Mouse (Mus musculus) gastrocnemius, postnatal 14 days (tissue): ENCODE measurements at regions not wholly inside any gene's neighbourhood (a gene's known extent, or its start where the extent isn't known, plus 50 kb on each side); places are given as distances from the start of the nearest gene placed in this dataset.

Experiments used
- DNase-seq: peaks from one replicate; pipeline ENCODE4 v3.0.0; 2021; ENCODE audit warnings: mixed read lengths
- intact Hi-C: fragments of 180-260 bp; cut with DNase I; formaldehyde crosslinking; loops from one replicate; pipeline ENCODE4 v1.15.1; 2025; ENCODE audit warnings: low total_unique reads

DNA sequence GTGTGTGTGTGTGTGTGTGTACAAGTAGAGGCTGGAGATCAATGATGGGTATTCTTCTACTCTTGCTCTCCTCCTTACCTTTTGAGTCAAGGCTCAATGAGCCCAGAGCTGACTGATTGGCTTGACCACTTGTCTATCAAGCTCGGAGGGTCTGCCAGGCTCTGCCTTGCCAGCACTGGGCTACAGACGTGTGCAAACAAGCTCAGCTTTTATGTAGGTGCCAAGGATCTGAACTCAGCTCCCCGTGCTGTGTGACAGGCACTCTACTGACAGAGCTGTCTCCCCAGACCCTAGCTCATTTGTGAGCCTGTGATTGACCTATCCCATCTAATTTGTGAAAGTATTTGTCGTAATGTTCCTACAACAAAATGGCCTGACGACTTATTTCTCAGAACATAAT lies 54.2 kb upstream of the Cdc42bpa start:
- intact Hi-C loops = no loop called here
- no peak for DNase-seq

- intact Hi-C loops = no loop called here
Measured at GRCm38 (mm10) chr1:179892711-179893110, 67.6 kb upstream of the Cdc42bpa start.

DNA sequence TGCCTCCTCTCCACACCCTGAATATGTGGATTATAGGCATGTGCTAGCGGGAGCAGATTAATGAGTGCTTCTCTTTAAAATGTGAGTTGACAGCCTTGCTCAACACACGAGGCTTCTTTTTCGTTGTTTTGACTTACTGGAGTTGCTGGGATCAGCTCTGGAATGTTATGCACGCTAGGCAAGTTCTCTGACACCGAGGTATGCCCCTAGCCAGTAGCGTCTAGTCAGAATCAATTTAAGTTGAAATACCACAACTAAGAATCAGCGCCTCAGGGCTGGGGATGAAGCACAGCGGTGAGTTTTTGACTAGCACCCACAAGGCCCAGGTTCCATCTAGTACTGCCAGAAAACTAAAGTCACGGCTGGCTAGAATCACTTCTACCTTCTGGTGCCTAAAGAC lies 72.4 kb upstream of the Cdc42bpa start:
- DNase-seq = no peak
- intact Hi-C loops = no loop called here

More at GRCm38 (mm10) chr1:179892711-179893110, 67.6 kb upstream of the Cdc42bpa start:
- DNase-seq = no peak

DNA sequence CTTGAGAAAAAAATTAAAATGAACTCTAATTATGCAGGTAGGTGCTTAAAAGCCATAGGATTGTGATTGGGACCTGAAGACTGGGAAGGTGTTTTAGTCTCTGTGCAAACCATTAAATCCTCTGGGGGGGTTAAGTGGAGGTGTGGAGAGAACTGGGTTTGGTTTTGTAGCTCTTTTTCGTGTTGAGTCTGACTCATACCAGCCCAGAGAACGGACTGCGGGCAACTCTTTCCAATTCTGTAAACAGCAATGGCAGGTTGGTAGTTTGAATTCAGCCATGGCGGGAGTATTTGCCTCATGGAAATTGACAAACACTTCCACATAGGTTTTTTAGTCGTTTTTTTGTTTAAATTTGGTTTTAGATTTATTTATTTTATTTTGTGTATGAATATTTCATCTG lies 77.7 kb upstream of the Ahctf1 start:
- no peak for DNase-seq
- intact Hi-C loops = no loop called here

GRCm38 (mm10) chr1:179877893-179878292 lies 74.4 kb upstream of the Ahctf1 start:
- intact Hi-C loops = no loop called here
- DNase-seq = no peak

DNA sequence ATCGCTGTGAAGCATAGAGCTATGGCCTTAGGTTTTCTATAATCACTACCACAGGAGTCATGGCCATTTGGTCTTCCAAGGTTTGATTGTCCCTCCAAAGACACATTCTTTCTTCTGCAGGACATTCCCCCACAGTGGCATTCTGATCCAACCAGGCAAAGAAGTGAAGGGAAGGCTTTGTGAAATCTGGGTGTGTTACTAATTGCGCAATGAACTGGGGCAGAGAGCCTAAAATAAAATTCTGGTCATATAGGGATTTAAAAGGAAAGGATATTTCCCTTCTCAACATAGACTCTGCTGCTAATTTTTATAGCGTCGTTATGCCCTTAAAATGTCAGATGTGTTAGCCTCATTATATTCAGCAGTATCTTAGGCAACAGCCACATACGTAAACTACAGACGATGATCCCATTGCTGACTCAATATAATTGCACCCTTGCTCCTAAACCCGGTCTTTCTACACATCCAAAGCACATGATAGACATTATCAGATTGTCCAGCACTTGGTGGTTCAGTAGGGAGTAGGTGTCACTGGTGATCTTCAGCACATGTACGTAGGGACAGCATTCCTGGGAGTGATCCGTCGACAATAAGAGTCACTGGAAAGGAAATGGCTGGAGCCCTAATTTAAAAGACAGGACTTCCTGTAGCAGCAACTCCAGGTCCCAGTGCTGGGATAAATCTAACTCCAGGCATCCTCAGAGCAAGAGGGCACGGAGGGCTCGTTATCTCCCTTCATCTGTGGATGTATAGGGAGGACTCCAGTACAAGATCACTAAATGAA lies 70.5 kb upstream of the Ahctf1 start:
- DNase-seq = no peak
- intact Hi-C loops = no loop called here

GRCm38 (mm10) chr1:179871961-179872360 lies 68.5 kb upstream of the Ahctf1 start:
- intact Hi-C loops = no loop called here
- DNase-seq = no peak

GRCm38 (mm10) chr1:179868656-179869055 lies 65.2 kb upstream of the Ahctf1 start:
- intact Hi-C loops = no loop called here
- no peak for DNase-seq

GRCm38 (mm10) chr1:179867493-179867892 lies 64.0 kb upstream of the Ahctf1 start:
- intact Hi-C loops = no loop called here
- DNase-seq = no peak

- intact Hi-C loops = no loop called here
- DNase-seq = no peak
Measured at GRCm38 (mm10) chr1:179866056-179866772, 62.7 kb upstream of the Ahctf1 start.

DNA sequence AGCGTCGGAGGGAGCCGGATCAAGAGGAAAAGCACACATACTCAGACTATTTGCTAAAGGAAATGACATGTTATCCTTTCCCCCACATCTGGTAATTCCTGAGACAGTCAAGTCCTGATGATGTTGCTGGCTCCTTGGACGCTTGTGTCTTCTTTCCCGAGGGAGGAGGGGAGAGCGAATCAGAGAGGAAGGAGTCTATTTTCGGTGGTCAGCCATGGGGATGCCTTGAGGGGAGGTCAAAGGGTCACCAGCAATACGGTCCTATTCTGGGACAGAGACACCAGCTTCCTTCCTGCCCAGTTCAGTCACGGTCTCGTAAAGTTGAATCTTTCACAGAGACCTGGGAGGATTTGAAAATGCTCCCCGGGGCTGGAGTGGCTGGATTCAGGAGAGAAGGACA lies 62.1 kb upstream of the Ahctf1 start:
- intact Hi-C loops = no loop called here
- no peak for DNase-seq

GRCm38 (mm10) chr1:179864537-179865226 lies 61.2 kb upstream of the Ahctf1 start:
- no peak for DNase-seq
- intact Hi-C loops = no loop called here

GRCm38 (mm10) chr1:179863420-179863819 lies 59.9 kb upstream of the Ahctf1 start:
- intact Hi-C loops = no loop called here
- DNase-seq = no peak

GRCm38 (mm10) chr1:179862941-179863340 lies 59.5 kb upstream of the Ahctf1 start:
- no peak for DNase-seq
- intact Hi-C loops = no loop called here

DNA sequence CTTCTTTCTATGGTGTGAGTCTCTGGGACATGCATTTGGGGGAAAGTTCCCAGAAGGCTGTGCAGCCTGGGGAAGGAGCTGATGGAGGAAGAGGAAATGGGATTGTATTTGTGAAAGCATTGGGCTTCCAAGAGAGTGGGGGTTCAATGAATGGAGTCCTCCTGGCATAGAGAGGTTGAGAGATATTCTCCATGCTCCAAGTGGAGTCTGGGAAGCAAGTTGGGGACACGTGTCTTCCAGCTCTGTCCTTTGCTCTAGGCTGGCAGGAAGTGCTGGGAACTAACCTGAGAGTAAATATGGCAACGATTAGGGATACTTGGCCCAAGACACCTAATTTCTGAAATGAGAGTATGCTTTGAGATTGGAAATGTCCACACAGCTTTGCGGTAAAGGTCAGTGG lies 58.3 kb upstream of the Ahctf1 start:
- DNase-seq = no peak
- intact Hi-C loops = no loop called here

- intact Hi-C loops = loop anchor here (10.0 kb wide), 1 partner anchor 355 kb away; no protein-coding TSS in a partner anchor
- no peak for DNase-seq
Measured at GRCm38 (mm10) chr1:179859552-179859902, 56.0 kb upstream of the Ahctf1 start.

- intact Hi-C loops = loop anchor here (10.0 kb wide), 1 partner anchor 356 kb away; no protein-coding TSS in a partner anchor
- no peak for DNase-seq
Measured at GRCm38 (mm10) chr1:179858780-179859551, 55.5 kb upstream of the Ahctf1 start.

DNA sequence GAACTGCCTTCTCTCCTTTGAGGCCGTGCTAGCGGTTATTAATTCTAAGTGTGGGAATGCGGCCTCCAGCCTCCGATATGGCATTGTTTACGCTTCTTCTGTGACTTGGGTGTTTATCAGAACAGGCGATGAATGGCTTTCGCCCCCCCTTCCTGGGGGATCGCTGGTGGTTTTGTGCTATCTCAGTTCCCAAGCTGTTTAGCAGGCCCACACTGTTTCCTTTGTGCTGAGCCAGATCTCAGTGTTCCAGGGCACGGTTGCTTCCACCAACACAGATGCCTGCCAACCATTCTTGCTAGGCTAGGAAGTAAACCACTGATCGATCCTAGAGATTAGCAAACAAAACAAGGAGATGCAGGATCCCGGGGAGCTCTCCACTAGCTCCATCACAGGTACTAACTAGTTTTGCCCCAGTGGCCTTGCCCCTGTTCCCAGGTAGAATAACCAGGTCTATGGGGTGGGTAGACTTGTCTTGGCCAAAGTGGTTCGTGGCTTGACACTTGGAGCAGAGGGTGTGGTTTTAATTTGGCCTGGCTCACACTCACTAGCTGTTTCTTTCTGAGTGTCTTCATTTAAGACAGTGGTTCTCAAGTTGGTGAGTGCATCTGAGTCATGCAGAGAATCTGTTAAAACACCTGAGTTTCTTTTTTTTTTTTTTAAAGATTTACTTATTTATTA lies 50.9 kb upstream of the Ahctf1 start:
- DNase-seq = no peak
- intact Hi-C loops = loop anchor here (10.0 kb wide), 1 partner anchor 360 kb away; no protein-coding TSS in a partner anchor
